Mouse (Mus musculus) MEL (cell line): Measurements from ENCODE around the gene Ankrd28. TPM values are rescaled to one million over a fixed set of nuclear protein-coding genes. Genes with fewer than 3 reads are reported as not detected.

Source experiments
- DNase-seq: peaks from one replicate; pipeline ENCODE4 v3.0.0; 2011; ENCODE audit warnings: low read depth, low spot score
- H3K27ac ChIP-seq: 2 replicates; pipeline ENCODE4 v1.5.1; 2012; ENCODE audit warnings: low read depth, mild to moderate bottlenecking, control low read depth, low read length, moderate library complexity; ENCODE audit not compliant: control insufficient read depth
- H3K27me3 ChIP-seq, 2 experiments: fragments of 150-350 bp in 1 of 2; sonication (generic) in 1 of 2; 2 replicates each; pipeline ENCODE4 v1.6.1; 2012; ENCODE audit warnings: low read length in 2 of 2, mild to moderate bottlenecking in 2 of 2, improper control_type of control experiment in 1 of 2, moderate library complexity in 1 of 2; ENCODE audit not compliant: insufficient read depth in 2 of 2, control insufficient read depth in 1 of 2
- H3K36me3 ChIP-seq, 2 experiments: 2 replicates each; pipeline ENCODE4 v1.6.1; 2012 to 2014; ENCODE audit warnings: low read length in 2 of 2, improper control_type of control experiment in 1 of 2, inconsistent platforms in 1 of 2, mild to moderate bottlenecking in 1 of 2; ENCODE audit not compliant: insufficient read depth in 2 of 2, control insufficient read depth in 1 of 2
- H3K4me1 ChIP-seq, 2 experiments: fragments of 150-350 bp in 1 of 2; sonication (generic) in 1 of 2; 2 replicates each; pipeline ENCODE4 v1.6.1; 2012; ENCODE audit warnings: low read length in 2 of 2, improper control_type of control experiment in 1 of 2, mild to moderate bottlenecking in 1 of 2; ENCODE audit not compliant: insufficient read depth in 2 of 2, control insufficient read depth in 1 of 2
- H3K4me3 ChIP-seq, 2 experiments: fragments of 150-350 bp in 1 of 2; sonication (generic) in 1 of 2; 2 replicates each; pipeline ENCODE4 v1.5.1; 2012; ENCODE audit warnings: low read depth in 2 of 2, low read length in 2 of 2, mild to moderate bottlenecking in 2 of 2, moderate library complexity in 2 of 2, control low read depth in 1 of 2, improper control_type of control experiment in 1 of 2; ENCODE audit not compliant: control insufficient read depth in 1 of 2, insufficient read depth in 1 of 2
- H3K79me2 ChIP-seq: 2 replicates; pipeline ENCODE4 v1.6.1; 2012; ENCODE audit warnings: mild to moderate bottlenecking, low read length, moderate library complexity; ENCODE audit not compliant: control insufficient read depth, poor library complexity, insufficient read depth
- H3K9ac ChIP-seq: 2 replicates; pipeline ENCODE4 v1.6.1; 2012; ENCODE audit warnings: low read depth, mild to moderate bottlenecking, control low read depth, low read length, moderate library complexity; ENCODE audit not compliant: control insufficient read depth, poor library complexity, severe bottlenecking
- H3K9me3 ChIP-seq: fragments of 150-350 bp; sonication (generic); replicated peaks from 2 replicates; pipeline ENCODE4 v1.6.1; 2012; ENCODE audit warnings: mild to moderate bottlenecking, low read length, improper control_type of control experiment, moderate library complexity; ENCODE audit not compliant: insufficient read depth
- BHLHE40 ChIP-seq: IDR thresholded peaks from 2 replicates; pipeline ENCODE4 v1.6.1; 2012; ENCODE audit warnings: low read depth, mild to moderate bottlenecking, inconsistent platforms, low read length, improper control_type of control experiment, borderline replicate concordance
- E2F4 ChIP-seq: IDR thresholded peaks from 2 replicates; pipeline ENCODE4 v1.6.1; 2011; ENCODE audit warnings: low read depth, low read length, improper control_type of control experiment, borderline replicate concordance
- ELF1 ChIP-seq: IDR thresholded peaks from 2 replicates; pipeline ENCODE4 v1.6.1; 2014; ENCODE audit warnings: low read depth, mild to moderate bottlenecking, inconsistent platforms, low read length, improper control_type of control experiment, moderate library complexity
- EP300 ChIP-seq, 2 experiments: IDR thresholded peaks; 2 replicates each; pipeline ENCODE4 v1.6.1; 2011; ENCODE audit warnings: improper control_type of control experiment in 2 of 2, low read length in 2 of 2, low read depth in 1 of 2, mild to moderate bottlenecking in 1 of 2
- ETS1 ChIP-seq: IDR thresholded peaks from 2 replicates; pipeline ENCODE4 v1.6.1; 2012; ENCODE audit warnings: low read depth, mild to moderate bottlenecking, inconsistent platforms, low read length, improper control_type of control experiment, moderate library complexity
- GABPA ChIP-seq: IDR thresholded peaks from 2 replicates; pipeline ENCODE4 v1.6.1; 2012; ENCODE audit warnings: low read depth, mild to moderate bottlenecking, inconsistent platforms, low read length, improper control_type of control experiment, moderate library complexity
- GATA1 ChIP-seq: IDR thresholded peaks from 2 replicates; pipeline ENCODE4 v1.6.1; 2011; ENCODE audit warnings: low read depth, low read length, improper control_type of control experiment
- HCFC1 ChIP-seq: IDR thresholded peaks from 2 replicates; pipeline ENCODE4 v1.6.1; 2012; ENCODE audit warnings: low read depth, mild to moderate bottlenecking, inconsistent platforms, low read length, improper control_type of control experiment, moderate library complexity
- MAFK ChIP-seq: IDR thresholded peaks from 2 replicates; pipeline ENCODE4 v1.6.1; 2011; ENCODE audit warnings: low read depth, mild to moderate bottlenecking, low read length, improper control_type of control experiment, borderline replicate concordance
- MAZ ChIP-seq: IDR thresholded peaks from 2 replicates; pipeline ENCODE4 v1.6.1; 2012; ENCODE audit warnings: low read depth, mild to moderate bottlenecking, inconsistent platforms, low read length, improper control_type of control experiment
- MEF2A ChIP-seq: IDR thresholded peaks from 2 replicates; pipeline ENCODE4 v1.6.1; 2014; ENCODE audit warnings: low read depth, mild to moderate bottlenecking, inconsistent platforms, low read length, improper control_type of control experiment; ENCODE audit not compliant: poor library complexity, insufficient replicate concordance, severe bottlenecking; ENCODE audit errors: extremely low read depth
- MXI1 ChIP-seq: IDR thresholded peaks from 2 replicates; pipeline ENCODE4 v1.6.1; 2011; ENCODE audit warnings: mild to moderate bottlenecking, low read depth, low read length, improper control_type of control experiment
- MYB ChIP-seq: IDR thresholded peaks from 2 replicates; pipeline ENCODE4 v1.6.1; 2011; ENCODE audit warnings: mild to moderate bottlenecking, low read depth, low read length, improper control_type of control experiment
- NELFE ChIP-seq: IDR thresholded peaks from 2 replicates; pipeline ENCODE4 v1.6.1; 2011; ENCODE audit warnings: low read depth, low read length, improper control_type of control experiment
- POLR2A ChIP-seq, 2 experiments: IDR thresholded peaks; 2 replicates each; pipeline ENCODE4 v1.6.1; 2011 to 2012; ENCODE audit warnings: low read length in 2 of 2, mild to moderate bottlenecking in 2 of 2, control low read depth in 1 of 2, improper control_type of control experiment in 1 of 2, low read depth in 1 of 2, moderate library complexity in 1 of 2; ENCODE audit not compliant: control insufficient read depth in 1 of 2, insufficient read depth in 1 of 2, poor library complexity in 1 of 2
- POLR2AphosphoS2 ChIP-seq: IDR thresholded peaks from 2 replicates; pipeline ENCODE4 v1.6.1; 2011; ENCODE audit warnings: low read length, improper control_type of control experiment
- RCOR1 ChIP-seq: IDR thresholded peaks from 2 replicates; pipeline ENCODE4 v1.6.1; 2012; ENCODE audit warnings: low read depth, mild to moderate bottlenecking, inconsistent platforms, low read length, improper control_type of control experiment
- SIN3A ChIP-seq: IDR thresholded peaks from 2 replicates; pipeline ENCODE4 v1.6.1; 2012; ENCODE audit warnings: low read length, improper control_type of control experiment, inconsistent platforms
- TAL1 ChIP-seq: IDR thresholded peaks from 2 replicates; pipeline ENCODE4 v1.6.1; 2012; ENCODE audit warnings: mild to moderate bottlenecking, inconsistent platforms, low read length, moderate library complexity, mixed read lengths
- TCF12 ChIP-seq: IDR thresholded peaks from 2 replicates; pipeline ENCODE4 v1.6.1; 2014; ENCODE audit warnings: low read depth, mild to moderate bottlenecking, inconsistent platforms, low read length, improper control_type of control experiment, moderate library complexity
- UBTF ChIP-seq: IDR thresholded peaks from 2 replicates; pipeline ENCODE4 v1.6.1; 2012; ENCODE audit warnings: low read depth, mild to moderate bottlenecking, inconsistent platforms, low read length, improper control_type of control experiment, moderate library complexity, borderline replicate concordance; ENCODE audit not compliant: insufficient read depth
- USF2 ChIP-seq, 2 experiments: IDR thresholded peaks; 2 replicates each; pipeline ENCODE4 v1.6.1; 2011 to 2012; ENCODE audit warnings: improper control_type of control experiment in 2 of 2, low read length in 2 of 2, borderline replicate concordance in 1 of 2, inconsistent platforms in 1 of 2, low read depth in 1 of 2, mild to moderate bottlenecking in 1 of 2; ENCODE audit not compliant: insufficient read depth in 1 of 2
- ZC3H11A ChIP-seq: IDR thresholded peaks from 2 replicates; pipeline ENCODE4 v1.6.1; 2012; ENCODE audit warnings: low read depth, mild to moderate bottlenecking, inconsistent platforms, low read length, improper control_type of control experiment
- ZNF384 ChIP-seq: IDR thresholded peaks from 2 replicates; pipeline ENCODE4 v1.6.1; 2012; ENCODE audit warnings: low read depth, mild to moderate bottlenecking, inconsistent platforms, low read length, improper control_type of control experiment
- polyA plus RNA-seq, 2 experiments: library from polyadenylated mRNA; stranded (reverse) in 1 of 2; unstranded in 1 of 2; fragments of >175 nt in 1 of 2; fragments of >200 nt in 1 of 2; gene quantifications; 2 replicates each; pipeline versions ENCODE4 v1.2.1 to v1.2.4; 2012; ENCODE audit warnings: low replicate concordance in 2 of 2, low read depth in 1 of 2; ENCODE audit not compliant: insufficient read length in 2 of 2, insufficient read depth in 1 of 2, missing spikeins in 1 of 2
- total RNA-seq: library from RNA; depleted of rRNA; stranded (reverse); fragments of 300-350 nt; gene quantifications from 2 replicates; pipeline ENCODE4 v1.2.3, GENCODE M21; 2012

Ankrd28 gene
- total and polyA plus RNA-seq, 3 experiments: 32.5 to 41.2 (median 38.8) TPM

DNA sequence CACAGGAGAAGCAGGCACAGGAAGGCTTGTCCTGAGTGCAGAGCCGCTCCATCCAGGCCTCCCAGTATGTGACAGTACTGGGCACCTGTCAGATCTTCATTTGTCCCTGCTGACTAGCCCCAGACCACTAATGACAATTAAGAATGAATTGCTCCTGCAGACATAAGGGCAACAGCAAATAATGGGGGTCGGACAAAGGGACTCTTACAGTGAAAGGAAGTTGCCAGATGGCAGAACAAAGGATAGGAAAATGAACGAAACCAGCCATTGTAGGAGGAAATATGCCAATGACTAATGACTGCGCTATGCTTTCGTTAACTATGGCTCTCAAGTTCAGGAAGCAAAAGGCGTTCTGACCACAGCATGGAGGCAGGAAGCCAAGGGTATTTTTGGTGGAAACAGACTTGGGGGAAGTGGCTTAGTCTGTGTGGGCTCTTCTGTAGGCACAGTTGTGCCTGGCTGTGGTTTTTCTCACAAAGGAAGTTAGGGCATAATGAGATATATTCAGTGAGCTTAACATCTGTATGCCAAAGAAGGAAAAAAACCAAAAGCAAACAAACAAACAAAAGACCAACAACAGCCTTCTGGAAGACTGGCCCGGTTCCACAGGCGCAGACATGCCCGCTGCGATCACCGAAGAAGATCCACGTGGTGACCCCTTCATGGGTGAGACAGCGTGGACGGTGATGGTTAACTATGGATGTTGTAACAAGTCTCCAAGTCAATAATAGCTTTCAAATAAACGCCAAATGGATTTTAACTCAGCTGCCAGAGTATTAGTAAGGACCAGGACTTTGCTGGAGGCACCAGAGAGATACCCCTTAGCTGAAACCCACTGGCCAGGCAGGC, 160.6 kb downstream of the Ankrd28 start:
- Histone ChIP-seq H3K27ac (peak overlapping the region; percentile 44; the same call in 1 of the 2 replicates), H3K27me3 (no peaks in the 10 kb centered on the region), H3K9me3 (no peaks in the 10 kb centered on the region), H3K4me1 (peaks cover 15 to 28% of the 10 kb centered on the region in 2 experiments), H3K36me3 (peaks cover 0 to 19% of the 10 kb centered on the region in 2 experiments; a peak in 3 of 4 replicates), H3K4me3 (peak overlapping the region; percentile 0 to 2; a peak in 1 of 4 replicates), H3K79me2 (no peaks in the 10 kb centered on the region), H3K9ac (peak overlapping the region; percentile 24)
- TF ChIP-seq TAL1: peak; percentile 31; the same call in 1 of the 2 replicates
- TF ChIP-seq TCF12: peak; percentile 18; the same call in 1 of the 2 replicates
- TF ChIP-seq ELF1: peak; percentile 33; the same call in 1 of the 2 replicates
- no peak for TF ChIP-seq UBTF
- TF ChIP-seq POLR2AphosphoS2: no peak
- no peak for TF ChIP-seq GABPA
- no peak for TF ChIP-seq E2F4
- TF ChIP-seq HCFC1: no peak
- TF ChIP-seq BHLHE40: no peak
- peak; percentile 68 to 75 for TF ChIP-seq EP300 (IDR thresholded peaks at IDR 0.05; ENCODE audit: low read depth in 1 of 2, low read length in 2 of 2)
- peak; percentile 65; the same call in 1 of the 2 replicates for TF ChIP-seq ETS1
- TF ChIP-seq SIN3A: 0 out of 2 replicates have a peak, but pooled peaks have one; percentile 33
- no peak for TF ChIP-seq ZNF384
- TF ChIP-seq MEF2A: peak; percentile 76; the same call in 1 of the 2 replicates
- no peak for TF ChIP-seq NELFE
- no peak for TF ChIP-seq POLR2A (IDR thresholded peaks at IDR 0.05; ENCODE audit: control insufficient read depth in 1 of 2, insufficient read depth in 1 of 2, low read depth in 1 of 2, low read length in 2 of 2, poor library complexity in 1 of 2)
- no peak for TF ChIP-seq MAZ
- peak; percentile 55; the same call in 1 of the 2 replicates for TF ChIP-seq MYB
- TF ChIP-seq ZC3H11A: no peak
- 0 out of 2 replicates have a peak, but pooled peaks have one; percentile 24 for TF ChIP-seq RCOR1
- no peak for TF ChIP-seq GATA1
- TF ChIP-seq USF2 (IDR thresholded peaks at IDR 0.05; ENCODE audit: borderline replicate concordance in 1 of 2, insufficient read depth in 1 of 2, low read depth in 1 of 2, low read length in 2 of 2): no peak
- no peak for TF ChIP-seq MXI1
- TF ChIP-seq MAFK: no peak
- DNase-seq: peak; percentile 80
